Mouse (Mus musculus): Measurements from ENCODE around the gene Cry2.

DNA sequence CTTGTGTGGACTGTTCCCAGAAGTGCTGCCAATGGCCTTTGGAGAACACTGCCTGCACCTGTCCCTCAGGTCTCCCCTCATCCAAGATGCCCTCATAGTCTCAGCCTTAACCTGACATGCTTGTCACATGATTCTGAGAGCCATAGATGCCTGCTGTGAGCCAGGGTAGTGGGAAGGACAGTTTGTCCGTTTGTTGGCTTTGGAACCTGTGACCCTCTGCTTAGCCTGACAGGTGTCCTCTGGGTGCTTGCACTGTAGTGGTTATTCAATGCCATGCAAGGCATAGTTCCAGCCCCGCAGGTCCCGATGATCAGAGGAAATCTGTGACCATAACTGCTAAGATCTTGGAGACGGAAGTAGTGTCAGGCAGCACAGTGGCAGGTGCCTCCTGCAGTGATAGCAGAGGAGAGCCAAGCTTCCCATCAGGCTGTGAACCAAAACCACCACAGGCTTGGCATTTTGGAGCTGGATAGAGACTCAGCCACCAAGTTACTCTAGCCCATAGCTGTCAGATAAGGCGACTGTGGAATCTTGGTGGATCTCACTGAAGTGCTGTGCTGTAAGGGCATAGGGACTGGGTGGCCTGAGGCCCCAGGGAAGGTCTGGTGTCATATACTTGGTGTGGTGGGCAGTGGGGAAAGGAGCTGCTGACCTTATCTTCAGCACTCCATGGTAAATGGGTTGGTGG is 51.8 kb downstream of the Cry2 start, which contains the start of gene 1700029I15Rik:
- no peak for TF ChIP-seq TAL1 (IDR thresholded peaks at IDR 0.05; ENCODE audit: low read length)
- TF ChIP-seq GATA1 (IDR thresholded peaks at IDR 0.05; ENCODE audit: low read length), result no peak
